Mouse (Mus musculus) splenic B cell, adult 2 months (primary cell): ENCODE data around the gene Atp6ap1.
A peak's percentile ranks its signal among the peaks of the same experiment; 100 is the strongest.

Source experiments
- DNase-seq: peaks from one replicate; pipeline ENCODE4 v3.0.0-alpha.2; 2011; ENCODE audit warnings: low read depth, low spot score
- H3K27me3 ChIP-seq: 2 replicates; pipeline ENCODE4 v1.6.1; 2012; ENCODE audit warnings: mild to moderate bottlenecking, low read length, moderate library complexity, mixed read lengths; ENCODE audit not compliant: control insufficient read depth, poor library complexity, insufficient read depth, severe bottlenecking
- H3K36me3 ChIP-seq: 2 replicates; pipeline ENCODE4 v1.6.1; 2012; ENCODE audit warnings: mild to moderate bottlenecking, low read length, moderate library complexity, mixed read lengths; ENCODE audit not compliant: control insufficient read depth, poor library complexity, insufficient read depth, severe bottlenecking

Gene Atp6ap1

DNA sequence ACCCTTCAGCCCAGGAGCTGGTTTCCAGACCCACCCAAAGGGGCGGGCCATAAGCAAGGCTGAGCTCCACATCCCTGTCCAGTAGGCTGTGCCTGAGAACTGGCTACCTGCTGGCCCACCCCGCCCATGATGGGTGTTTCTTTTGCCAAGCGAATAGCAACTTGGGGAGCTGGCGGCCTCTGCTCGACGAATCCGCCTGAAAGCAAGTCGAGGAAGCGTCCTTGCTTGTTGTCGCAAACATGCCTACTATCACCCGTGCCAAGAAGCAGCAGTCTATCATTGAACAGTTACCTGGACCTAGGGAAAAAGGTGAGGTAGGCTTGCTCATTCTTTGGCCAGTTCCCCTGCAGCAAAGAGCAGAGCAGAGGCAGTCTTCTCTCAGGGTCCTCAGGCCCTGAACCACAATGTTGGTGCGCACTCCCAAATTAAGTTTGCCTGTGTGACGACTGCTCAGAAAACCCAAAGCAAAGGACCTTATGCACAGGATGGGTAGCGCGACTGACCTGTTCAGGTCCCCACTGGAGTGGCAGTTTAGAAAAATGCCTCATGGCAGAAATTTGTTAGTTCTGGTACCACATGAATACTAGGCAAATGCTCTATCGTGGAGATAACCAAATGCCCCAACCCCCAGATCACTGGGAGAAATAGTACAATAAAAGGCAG is 15.0 kb upstream of the Atp6ap1 start, which contains the start of the genes Taz and Dnase1l1:
Taz (plus strand) TSS at position 181 of the 663 bp plus-strand sequence.
Dnase1l1 (minus strand) TSS at position 606 of the 663 bp plus-strand sequence.
- Histone ChIP-seq H3K36me3 (no peaks in the 10 kb centered on the region), H3K27me3 (no peaks in the 10 kb centered on the region)
- DNase-seq, result peak; percentile 65

- Histone ChIP-seq H3K27me3 (no peaks in the 10 kb centered on the region), H3K36me3 (no peaks in the 10 kb centered on the region)
- DNase-seq, result peak; percentile 87
Observed at GRCm38 (mm10) chrX:74282395-74283091, 14.4 kb upstream of the Atp6ap1 start.

GRCm38 (mm10) chrX:74283092-74283437 is 13.8 kb upstream of the Atp6ap1 start:
- DNase-seq, result peak; percentile 47
- H3K27me3 ChIP-seq, result no peaks in the 10 kb centered on the region
- no peaks in the 10 kb centered on the region for H3K36me3 ChIP-seq

GRCm38 (mm10) chrX:74293431-74293830 is 3.5 kb upstream of the Atp6ap1 start:
- DNase-seq, result no peak
- no peaks in the 10 kb centered on the region for H3K36me3 ChIP-seq
- no peaks in the 10 kb centered on the region for H3K27me3 ChIP-seq

DNA sequence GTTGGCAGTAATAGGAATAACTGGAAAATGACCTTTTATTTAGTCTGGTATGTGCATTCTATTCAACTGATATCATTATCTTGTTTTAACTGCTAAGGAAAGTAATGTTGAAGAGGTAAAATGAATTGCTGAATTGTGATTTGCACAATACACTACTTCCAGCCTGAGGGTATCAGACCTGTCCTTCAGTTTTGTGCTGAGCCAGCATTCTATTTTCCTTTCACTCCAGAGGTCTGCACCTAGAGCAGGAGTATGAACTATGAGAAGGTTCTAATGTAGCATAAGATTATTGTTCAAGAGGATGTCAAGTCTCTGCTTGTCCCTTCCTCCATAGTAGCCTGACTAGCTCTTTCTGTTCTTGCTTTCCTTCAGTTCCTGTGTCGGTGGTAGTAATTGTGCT is 1.5 kb downstream of the Atp6ap1 start:
- DNase-seq, result no peak

DNA sequence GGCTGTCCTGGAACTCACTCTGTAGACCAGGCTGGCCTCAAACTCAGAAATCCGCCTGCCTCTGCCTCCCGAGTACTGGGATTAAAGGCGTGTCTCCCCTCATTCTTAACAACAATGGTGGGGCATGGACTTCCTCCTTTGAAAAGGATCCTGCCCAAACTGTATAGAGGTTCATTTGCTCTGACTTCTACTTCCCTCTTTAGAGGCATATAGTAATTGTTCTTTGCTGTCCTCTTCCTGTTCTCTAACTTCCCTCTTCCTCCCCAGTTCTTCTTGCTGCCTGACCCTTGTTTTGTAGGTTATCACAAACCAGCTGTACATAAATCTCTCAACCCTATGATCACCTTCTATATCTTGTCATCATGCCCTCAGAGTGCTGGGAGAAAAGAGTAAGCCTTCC is 2.8 kb downstream of the Atp6ap1 start:
- peak; percentile 57 for DNase-seq
- no peaks in the 10 kb centered on the region for H3K27me3 ChIP-seq
- H3K36me3 ChIP-seq, result peaks cover 6% of the 10 kb centered on the region

More for the DNA sequence above, 1.5 kb downstream of the Atp6ap1 start:
- peaks cover 6% of the 10 kb centered on the region; the same call in 1 of the 2 replicates for H3K36me3 ChIP-seq
- no peaks in the 10 kb centered on the region for H3K27me3 ChIP-seq

DNA sequence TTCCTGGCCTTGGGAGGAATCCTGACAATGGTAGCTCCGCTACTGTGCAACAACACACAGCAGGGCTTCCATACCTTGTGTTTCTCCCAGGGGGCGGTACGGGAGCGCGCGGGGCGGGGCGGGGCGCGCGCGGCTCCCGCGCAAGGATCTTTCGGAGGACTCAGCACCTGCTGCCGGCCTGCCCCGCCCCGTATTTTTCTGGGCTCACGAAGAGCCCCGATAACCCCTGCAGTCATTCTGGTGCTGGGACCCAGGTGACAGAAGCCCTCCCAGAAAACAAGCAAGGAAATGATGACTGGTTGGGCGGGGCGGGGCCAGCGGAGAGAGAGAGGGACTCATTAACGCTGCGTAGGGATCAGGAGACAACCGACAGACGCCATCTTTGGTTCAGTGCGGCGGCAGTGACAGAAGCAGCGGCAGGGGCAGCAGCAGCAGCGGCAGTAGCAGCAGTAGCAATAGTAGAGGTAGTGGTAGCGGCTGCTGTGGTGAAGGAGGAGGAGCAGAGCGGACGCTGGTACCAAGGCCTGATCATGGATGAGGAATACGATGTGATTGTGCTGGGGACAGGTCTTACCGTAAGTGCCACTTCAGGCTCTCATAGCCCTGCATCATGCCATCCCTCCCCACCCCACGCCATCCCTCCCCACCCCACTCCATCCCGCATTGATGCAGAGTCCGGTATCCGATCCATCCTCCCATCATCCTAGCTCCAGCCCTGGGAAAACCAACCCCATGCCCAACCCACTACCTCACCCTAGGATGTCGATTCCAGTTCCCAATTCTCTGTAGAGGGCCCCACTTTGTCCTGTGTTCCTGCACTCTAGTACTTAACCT is 8.2 kb downstream of the Atp6ap1 start, which contains the start of gene Gdi1:
Gdi1 (plus strand) TSS at position 132 of the 834 bp plus-strand sequence.
- DNase-seq, result peak; percentile 80
- peaks cover 11% of the 10 kb centered on the region for H3K36me3 ChIP-seq
- no peaks in the 10 kb centered on the region for H3K27me3 ChIP-seq

DNA sequence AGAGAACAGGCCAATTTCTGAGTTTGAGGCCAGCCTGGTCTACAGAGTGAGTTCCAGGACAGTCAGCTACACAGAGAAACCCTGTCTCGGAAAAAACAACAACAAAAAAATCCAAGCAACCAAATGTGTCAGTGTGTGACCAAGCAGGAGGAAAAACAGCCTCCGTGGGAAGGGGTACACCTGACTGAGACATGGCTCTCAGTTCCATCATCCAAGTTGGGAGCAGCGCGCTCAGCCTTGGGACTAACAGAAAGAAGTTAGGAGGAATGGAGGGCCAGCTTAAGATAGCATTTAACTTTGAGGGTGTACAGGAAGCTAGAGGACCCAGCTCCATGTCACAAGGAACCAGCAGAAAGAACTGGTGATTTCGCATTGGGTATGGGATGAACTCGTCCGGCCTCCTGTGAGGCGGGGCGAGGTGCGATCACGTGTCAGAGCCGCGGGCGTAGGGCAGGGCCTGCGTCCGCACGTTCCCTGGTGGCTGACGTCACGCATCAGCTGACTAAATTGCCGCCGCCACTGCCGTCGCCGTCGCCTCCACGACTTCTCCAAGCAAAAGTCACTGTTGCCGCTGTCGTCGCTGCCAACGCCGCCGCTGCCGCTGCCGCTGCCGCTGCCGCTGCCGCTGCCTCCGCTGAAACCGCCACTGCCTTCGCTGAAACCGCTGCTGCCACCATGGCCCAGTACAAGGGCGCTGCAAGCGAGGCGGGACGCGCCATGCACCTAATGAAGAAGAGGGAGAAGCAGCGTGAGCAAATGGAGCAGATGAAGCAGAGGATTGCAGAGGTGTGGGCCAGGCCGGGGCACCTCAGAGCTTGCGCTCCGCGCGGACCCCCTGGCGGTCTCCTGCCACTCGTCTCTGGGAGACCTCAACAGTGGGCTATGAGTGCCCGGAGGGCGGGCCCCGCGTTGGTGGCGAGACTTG is 15.9 kb downstream of the Atp6ap1 start, which contains the start of gene Fam50a:
Fam50a (plus strand) TSS at position 494 of the 925 bp plus-strand sequence.
- H3K27me3 ChIP-seq, result no peaks in the 10 kb centered on the region
- DNase-seq, result peak; percentile 93
- peaks cover 11% of the 10 kb centered on the region; the same call in 1 of the 2 replicates for H3K36me3 ChIP-seq

- H3K27me3 ChIP-seq, result no peaks in the 10 kb centered on the region
- no peaks in the 10 kb centered on the region for H3K36me3 ChIP-seq
- DNase-seq, result peak; percentile 70
Observed at GRCm38 (mm10) chrX:74328725-74329161, 31.8 kb downstream of the Atp6ap1 start, which contains the start of gene Plxna3. TSS of gene Plxna3 (plus strand) at chrX:74329066.

- Histone ChIP-seq H3K27me3 (no peaks in the 10 kb centered on the region), H3K36me3 (no peaks in the 10 kb centered on the region)
- DNase-seq, result no peak
Observed at GRCm38 (mm10) chrX:74329215-74329671, 32.3 kb downstream of the Atp6ap1 start.

DNA sequence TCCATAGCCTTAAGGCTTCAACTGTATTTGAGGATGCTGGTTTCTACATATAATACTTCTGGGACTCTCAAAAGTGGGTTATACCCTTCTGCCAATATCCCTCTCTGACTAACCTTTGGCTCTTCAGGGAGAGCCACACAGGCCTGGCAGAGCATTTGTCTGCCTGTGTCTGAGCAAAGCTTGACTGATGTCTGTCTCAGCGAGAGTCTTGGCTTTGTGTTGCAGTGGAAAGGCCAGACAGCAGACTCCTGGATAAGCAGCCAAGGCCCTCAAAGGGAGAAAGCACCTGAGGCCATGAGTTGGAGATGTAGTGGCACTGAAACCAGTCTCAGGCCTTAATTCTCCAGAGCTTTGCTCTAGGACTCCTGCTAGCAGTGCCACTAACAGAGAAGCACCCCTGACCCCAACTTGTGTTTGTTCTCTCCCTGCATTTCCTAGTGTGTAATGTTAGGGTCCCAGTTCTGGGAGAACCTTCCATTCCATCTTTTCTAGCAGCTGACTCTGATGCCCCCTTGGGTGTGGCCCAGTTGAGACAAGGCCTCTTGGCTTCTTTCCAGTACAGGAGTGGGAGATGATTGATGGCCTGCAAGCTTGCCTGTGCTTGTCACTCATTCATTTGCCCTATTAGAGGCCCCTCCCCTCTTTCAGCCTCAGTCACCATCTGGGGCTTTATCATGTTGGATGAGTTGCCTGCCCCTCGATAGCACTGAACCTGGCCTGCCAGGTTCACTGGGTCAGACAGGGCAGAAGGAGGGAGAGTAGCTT is 33.5 kb downstream of the Atp6ap1 start:
- Histone ChIP-seq H3K27me3 (no peaks in the 10 kb centered on the region), H3K36me3 (no peaks in the 10 kb centered on the region)
- no peak for DNase-seq

DNA sequence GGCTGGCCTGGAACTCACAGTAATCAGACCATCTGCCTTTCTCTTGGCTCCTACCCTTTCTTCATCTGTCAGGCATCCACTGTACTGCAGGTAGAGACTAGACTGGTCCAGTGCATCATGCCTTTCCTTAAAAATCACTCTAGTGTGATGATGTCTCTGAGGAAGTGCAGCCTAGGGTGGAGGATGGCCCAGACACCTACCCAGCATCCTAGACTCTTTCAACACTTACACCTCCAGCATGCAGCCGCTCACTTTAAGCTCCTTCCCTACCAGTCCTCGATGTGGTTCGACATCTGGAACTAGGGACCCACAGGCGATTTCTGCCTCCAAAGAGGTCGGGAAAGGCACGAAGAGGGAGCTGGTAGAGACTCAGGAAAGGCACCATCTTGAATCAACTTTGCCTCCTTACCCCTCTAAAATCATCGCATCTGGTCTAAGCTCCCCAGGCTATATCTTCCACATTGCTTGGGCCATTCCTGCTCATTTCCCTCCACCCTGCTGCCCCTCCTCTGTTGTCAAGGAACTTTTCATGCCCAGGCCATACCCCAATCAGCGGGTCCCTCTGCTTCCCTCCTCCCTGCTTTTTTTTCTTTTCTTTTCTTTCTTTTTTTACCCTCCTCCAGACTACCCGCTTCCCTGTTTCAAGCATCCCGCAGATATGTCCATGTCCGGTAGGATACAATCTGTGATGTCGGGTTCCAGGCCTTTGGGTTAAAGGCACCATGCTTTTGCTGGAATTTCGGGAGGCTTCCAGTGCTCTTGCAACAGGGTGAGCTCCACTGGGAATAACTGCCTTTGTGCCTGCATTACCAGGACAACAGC is 56.0 kb downstream of the Atp6ap1 start:
- no peak for DNase-seq
- no peaks in the 10 kb centered on the region for H3K27me3 ChIP-seq

GRCm38 (mm10) chrX:74353467-74353770 is 56.5 kb downstream of the Atp6ap1 start, which contains the start of gene Lage3:
TSS of gene Lage3 (minus strand) at chrX:74353618.
- no peaks in the 10 kb centered on the region for H3K27me3 ChIP-seq

More for the DNA sequence above, 56.0 kb downstream of the Atp6ap1 start:
- no peaks in the 10 kb centered on the region for H3K36me3 ChIP-seq

More at GRCm38 (mm10) chrX:74353467-74353770, 56.5 kb downstream of the Atp6ap1 start, which contains the start of gene Lage3:
- DNase-seq, result peak; percentile 87
- no peaks in the 10 kb centered on the region for H3K36me3 ChIP-seq
